Mouse (Mus musculus) limb, embryonic 14.5 days (tissue): ENCODE data around the gene Mrpl20. TPM values are rescaled to one million over a fixed set of nuclear protein-coding genes. Genes with fewer than 3 reads are reported as not detected.
A peak's percentile ranks its signal among the peaks of the same experiment; 100 is the strongest.

Source experiments
- ATAC-seq: fragments of 200-750 bp; cut with Nextera tagmentation; 2 replicates; pipeline ENCODE4 v1.8.0; 2017; ENCODE audit warnings: low read depth, moderate number of reproducible peaks, moderate TSS enrichment; ENCODE audit not compliant: low FRiP score
- DNase-seq: peaks from one replicate; pipeline ENCODE4 v3.0.0-alpha.2; 2015; ENCODE audit warnings: low spot score
- H3K27ac ChIP-seq: fragments of 300-500 bp; sonication (generic); replicated peaks from 2 replicates; pipeline ENCODE4 v1.5.1; 2014; ENCODE audit warnings: low read depth, mild to moderate bottlenecking, low read length, moderate library complexity, mixed read lengths
- H3K27me3 ChIP-seq: fragments of 300-500 bp; sonication (generic); 2 replicates; pipeline ENCODE4 v1.6.1; 2014; ENCODE audit warnings: low read length, mixed read lengths; ENCODE audit not compliant: control insufficient read depth, insufficient read depth
- H3K36me3 ChIP-seq: fragments of 300-500 bp; sonication (generic); 2 replicates; pipeline ENCODE4 v1.6.1; 2014; ENCODE audit warnings: mild to moderate bottlenecking, low read length, moderate library complexity, mixed read lengths; ENCODE audit not compliant: control insufficient read depth, insufficient read depth
- H3K4me1 ChIP-seq: fragments of 300-500 bp; sonication (generic); 2 replicates; pipeline ENCODE4 v1.6.1; 2014; ENCODE audit warnings: antibody characterized with exemption, low read length, mixed read lengths; ENCODE audit not compliant: control insufficient read depth, insufficient read depth
- H3K4me2 ChIP-seq: fragments of 300-500 bp; sonication (generic); replicated peaks from 2 replicates; pipeline ENCODE4 v1.6.1; 2014; ENCODE audit warnings: low read depth, mild to moderate bottlenecking, low read length, moderate library complexity; ENCODE audit not compliant: severe bottlenecking
- H3K4me3 ChIP-seq: fragments of 300-500 bp; sonication (generic); replicated peaks from 2 replicates; pipeline ENCODE4 v1.5.1; 2014; ENCODE audit warnings: low read length
- H3K9ac ChIP-seq: fragments of 300-500 bp; sonication (generic); 2 replicates; pipeline ENCODE4 v1.6.1; 2014; ENCODE audit warnings: mild to moderate bottlenecking, low read depth, low read length, moderate library complexity; ENCODE audit not compliant: severe bottlenecking
- H3K9me3 ChIP-seq: fragments of 300-500 bp; sonication (generic); 2 replicates; pipeline ENCODE4 v1.6.1; 2016; ENCODE audit warnings: low read length; ENCODE audit not compliant: control insufficient read depth
- POLR2A ChIP-seq: fragments of 200-500 bp; IDR thresholded peaks from 2 replicates; pipeline ENCODE4 v1.8.0; 2012; ENCODE audit warnings: inconsistent platforms, mild to moderate bottlenecking, moderate library complexity, borderline replicate concordance; ENCODE audit not compliant: insufficient read depth, insufficient read length; ENCODE audit errors: extremely low read depth
- WGBS: fragments of 180-500 bp; shearing (Covaris S2); extraction: QIAGEN DNeasy Blood & Tissue Kit; methylation state at CpG from one replicate; pipeline ENCODE4 v1.1.7; 2014; 5-methylcytosine and 5-hydroxymethylcytosine counted together
- microRNA-seq: library from miRNA; unstranded; fragments of <30 nt; microRNA quantifications from one replicate; pipeline ENCODE4, GENCODE M21; 2016
- polyA plus RNA-seq, 2 experiments: library from polyadenylated mRNA; depleted of rRNA in 1 of 2; stranded (reverse) in 1 of 2; unstranded in 1 of 2; fragments of >200 nt; fragmentation: Nextera tagmentation in 1 of 2; extraction: Ambion mirVana in 1 of 2; gene quantifications; 2 replicates each; pipeline versions ENCODE4 v1.2.1 to v1.2.3; 2012 to 2014

The Mrpl20 gene
- polyA plus RNA-seq, 2 experiments, result 97.5 to 215 TPM

DNA sequence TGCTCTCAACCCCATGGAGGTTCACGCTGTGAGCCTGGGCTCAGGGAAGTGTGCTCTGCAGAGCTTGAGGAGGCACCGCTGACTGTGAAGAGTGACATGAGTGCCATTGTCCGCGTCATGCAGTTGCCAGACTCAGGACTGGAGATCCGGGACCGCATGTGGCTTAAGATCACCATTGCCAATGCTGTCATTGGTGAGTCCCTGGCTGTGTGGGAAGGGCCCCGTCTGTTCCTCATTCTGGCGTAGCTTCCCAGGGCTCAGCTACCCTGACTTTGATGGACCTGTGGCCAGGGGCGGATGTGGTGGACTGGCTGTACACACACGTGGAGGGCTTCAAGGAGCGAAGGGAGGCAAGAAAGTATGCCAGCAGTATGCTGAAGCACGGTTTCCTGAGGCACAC lies 53.4 kb downstream of the Mrpl20 start:
- H3K27me3 ChIP-seq, result no peaks in the 10 kb centered on the region
- no peak overlapping the region for H3K27ac ChIP-seq
- H3K4me3 ChIP-seq, result no peak overlapping the region
- ATAC-seq, result no peak
- H3K4me2 ChIP-seq, result no peak overlapping the region
- no peak overlapping the region for H3K9ac ChIP-seq
- H3K4me1 ChIP-seq, result no peaks in the 10 kb centered on the region
- no peak for DNase-seq
- 93% methylated on average over 12 of the region's 12 CpGs for WGBS
- TF ChIP-seq POLR2A, result no peak
- no peaks in the 10 kb centered on the region for H3K9me3 ChIP-seq
- H3K36me3 ChIP-seq, result peaks cover 49% of the 10 kb centered on the region

DNA sequence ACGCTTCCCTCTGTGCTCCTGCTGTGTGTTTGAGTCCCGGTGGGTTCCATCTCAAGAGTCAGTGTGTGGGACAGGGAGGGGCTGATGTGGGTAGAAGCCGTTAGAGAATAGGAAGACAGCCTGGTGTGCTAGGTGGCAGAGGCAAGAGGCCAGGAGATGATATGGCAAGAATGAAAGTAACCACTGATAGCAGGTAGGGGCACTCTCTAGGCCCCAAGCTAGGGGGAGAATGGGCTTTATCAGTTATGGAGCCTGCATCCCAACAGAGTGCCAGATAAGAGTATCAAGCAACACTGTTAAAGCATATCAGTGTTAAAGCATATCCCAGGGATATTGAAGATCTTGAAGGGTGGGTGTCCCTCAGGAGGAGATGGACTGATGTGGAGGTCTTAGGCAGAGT lies 54.2 kb downstream of the Mrpl20 start:
- Histone ChIP-seq H3K27me3 (no peaks in the 10 kb centered on the region), H3K4me3 (no peak overlapping the region), H3K4me2 (no peak overlapping the region), H3K9me3 (no peaks in the 10 kb centered on the region), H3K27ac (no peak overlapping the region), H3K4me1 (no peaks in the 10 kb centered on the region), H3K36me3 (peaks cover 53% of the 10 kb centered on the region), H3K9ac (no peak overlapping the region)
- ATAC-seq, result no peak
- DNase-seq, result no peak
- no peak for TF ChIP-seq POLR2A
- 82% methylated on average over 3 of the region's 3 CpGs for whole genome bisulfite sequencing

- ATAC-seq, result peak; percentile 32; the same call in 1 of the 2 replicates
- Histone ChIP-seq H3K4me2 (no peak overlapping the region), H3K4me3 (no peak overlapping the region), H3K36me3 (peaks cover 47% of the 10 kb centered on the region), H3K9ac (no peak overlapping the region), H3K27me3 (no peaks in the 10 kb centered on the region), H3K9me3 (no peaks in the 10 kb centered on the region), H3K27ac (no peak overlapping the region), H3K4me1 (no peaks in the 10 kb centered on the region)
- DNase-seq, result peak; percentile 75
- WGBS, result 14% methylated on average over 13 of the region's 13 CpGs
- TF ChIP-seq POLR2A, result no peak
Observed at GRCm38 (mm10) chr4:155859318-155859717, 56.6 kb downstream of the Mrpl20 start.

Small RNAs within 50 kb of the gene (microRNA-seq; reads per million reads assigned to microRNA genes)
- gene Gm27743, result not detected

Other genes with a start within 250 kb of the Mrpl20 start
- gene Nadk, start 240.5 kb upstream of the Mrpl20 start, polyA plus RNA-seq (2012; rRNA removed), result 78.8 and 91.2 TPM in 2 replicates
- 87.9 and 97.1 TPM in 2 replicates for gene Nadk, start 240.5 kb upstream of the Mrpl20 start, polyA plus RNA-seq (2014; fragmentation: Nextera tagmentation; extraction: Ambion mirVana)
- 10.9 and 13.8 TPM in 2 replicates for gene Slc35e2, start 201.5 kb upstream of the Mrpl20 start, polyA plus RNA-seq (2012; rRNA removed)
- gene Slc35e2, start 201.5 kb upstream of the Mrpl20 start, polyA plus RNA-seq (2014; fragmentation: Nextera tagmentation; extraction: Ambion mirVana), result 8.5 and 10.8 TPM in 2 replicates
- gene Cdk11b, start 178.0 kb upstream of the Mrpl20 start, polyA plus RNA-seq (2012; rRNA removed), result 45.3 and 65.6 TPM in 2 replicates
- 53.9 and 60.1 TPM in 2 replicates for gene Cdk11b, start 178.0 kb upstream of the Mrpl20 start, polyA plus RNA-seq (2014; fragmentation: Nextera tagmentation; extraction: Ambion mirVana)
- not detected in 2 replicates for gene Gm10563, start 157.5 kb upstream of the Mrpl20 start, polyA plus RNA-seq (2012; rRNA removed)
- gene Gm10563, start 157.5 kb upstream of the Mrpl20 start, polyA plus RNA-seq (2014; fragmentation: Nextera tagmentation; extraction: Ambion mirVana), result not detected in 2 replicates
- gene Mmp23, start 149.5 kb upstream of the Mrpl20 start, polyA plus RNA-seq (2012; rRNA removed), result 34.7 and 42.7 TPM in 2 replicates
- gene Mmp23, start 149.5 kb upstream of the Mrpl20 start, polyA plus RNA-seq (2014; fragmentation: Nextera tagmentation; extraction: Ambion mirVana), result 17.3 and 19.8 TPM in 2 replicates
- gene Mib2, start 133.7 kb upstream of the Mrpl20 start, polyA plus RNA-seq (2012; rRNA removed), result 77.4 and 97.5 TPM in 2 replicates
- gene Mib2, start 133.7 kb upstream of the Mrpl20 start, polyA plus RNA-seq (2014; fragmentation: Nextera tagmentation; extraction: Ambion mirVana), result 29.5 and 32.1 TPM in 2 replicates
- gene Fndc10, start 108.5 kb upstream of the Mrpl20 start, polyA plus RNA-seq (2012; rRNA removed), result 31.0 and 46.5 TPM in 2 replicates
- gene Fndc10, start 108.5 kb upstream of the Mrpl20 start, polyA plus RNA-seq (2014; fragmentation: Nextera tagmentation; extraction: Ambion mirVana), result 8.1 and 9.4 TPM in 2 replicates
- 105 and 115 TPM in 2 replicates for gene Ssu72, start 98.1 kb upstream of the Mrpl20 start, polyA plus RNA-seq (2012; rRNA removed)
- gene Ssu72, start 98.1 kb upstream of the Mrpl20 start, polyA plus RNA-seq (2014; fragmentation: Nextera tagmentation; extraction: Ambion mirVana), result 131 and 135 TPM in 2 replicates
- 3.7 and 4.0 TPM in 2 replicates for gene Tmem240, start 68.1 kb upstream of the Mrpl20 start, polyA plus RNA-seq (2012; rRNA removed)
- gene Tmem240, start 68.1 kb upstream of the Mrpl20 start, polyA plus RNA-seq (2014; fragmentation: Nextera tagmentation; extraction: Ambion mirVana), result 0.88 and 1.1 TPM in 2 replicates
- gene Atad3a, start 41.8 kb upstream of the Mrpl20 start, polyA plus RNA-seq (2012; rRNA removed), result 117 and 135 TPM in 2 replicates
- 84.8 and 85.2 TPM in 2 replicates for gene Atad3a, start 41.8 kb upstream of the Mrpl20 start, polyA plus RNA-seq (2014; fragmentation: Nextera tagmentation; extraction: Ambion mirVana)
- 12.4 and 14.9 TPM in 2 replicates for gene Vwa1, start 28.2 kb upstream of the Mrpl20 start, polyA plus RNA-seq (2012; rRNA removed)
- gene Vwa1, start 28.2 kb upstream of the Mrpl20 start, polyA plus RNA-seq (2014; fragmentation: Nextera tagmentation; extraction: Ambion mirVana), result 11.9 and 13.9 TPM in 2 replicates
- gene Tmem88b, start 17.0 kb upstream of the Mrpl20 start, polyA plus RNA-seq (2012; rRNA removed), result 2.0 and 2.6 TPM in 2 replicates
- gene Tmem88b, start 17.0 kb upstream of the Mrpl20 start, polyA plus RNA-seq (2014; fragmentation: Nextera tagmentation; extraction: Ambion mirVana), result 0.48 and 0.67 TPM in 2 replicates
- 0.23 TPM in 1 of 2 replicates, not detected in the other for gene Ankrd65, start 12.4 kb upstream of the Mrpl20 start, polyA plus RNA-seq (2012; rRNA removed)
- gene Ankrd65, start 12.4 kb upstream of the Mrpl20 start, polyA plus RNA-seq (2014; fragmentation: Nextera tagmentation; extraction: Ambion mirVana), result not detected in 2 replicates
- 273 and 304 TPM in 2 replicates for gene Ccnl2, start 9.6 kb downstream of the Mrpl20 start, polyA plus RNA-seq (2012; rRNA removed)
- gene Ccnl2, start 9.6 kb downstream of the Mrpl20 start, polyA plus RNA-seq (2014; fragmentation: Nextera tagmentation; extraction: Ambion mirVana), result 190 and 199 TPM in 2 replicates
- 112 and 114 TPM in 2 replicates for gene Aurkaip1, start 28.4 kb downstream of the Mrpl20 start, polyA plus RNA-seq (2012; rRNA removed)
- gene Aurkaip1, start 28.4 kb downstream of the Mrpl20 start, polyA plus RNA-seq (2014; fragmentation: Nextera tagmentation; extraction: Ambion mirVana), result 126 and 129 TPM in 2 replicates
- 218 and 302 TPM in 2 replicates for gene Mxra8, start 36.8 kb downstream of the Mrpl20 start, polyA plus RNA-seq (2012; rRNA removed)
- gene Mxra8, start 36.8 kb downstream of the Mrpl20 start, polyA plus RNA-seq (2014; fragmentation: Nextera tagmentation; extraction: Ambion mirVana), result 109 and 120 TPM in 2 replicates
- 92.9 and 131 TPM in 2 replicates for gene Dvl1, start 44.5 kb downstream of the Mrpl20 start, polyA plus RNA-seq (2012; rRNA removed)
- 17.4 and 18.8 TPM in 2 replicates for gene Dvl1, start 44.5 kb downstream of the Mrpl20 start, polyA plus RNA-seq (2014; fragmentation: Nextera tagmentation; extraction: Ambion mirVana)
- 0.31 and 0.51 TPM in 2 replicates for gene Tas1r3, start 60.5 kb downstream of the Mrpl20 start, polyA plus RNA-seq (2012; rRNA removed)
- gene Tas1r3, start 60.5 kb downstream of the Mrpl20 start, polyA plus RNA-seq (2014; fragmentation: Nextera tagmentation; extraction: Ambion mirVana), result 0.32 and 0.37 TPM in 2 replicates
- 15.0 and 20.5 TPM in 2 replicates for gene Cptp, start 66.6 kb downstream of the Mrpl20 start, polyA plus RNA-seq (2012; rRNA removed)
- 16.3 and 19.2 TPM in 2 replicates for gene Cptp, start 66.6 kb downstream of the Mrpl20 start, polyA plus RNA-seq (2014; fragmentation: Nextera tagmentation; extraction: Ambion mirVana)
- 57.4 and 60.7 TPM in 2 replicates for gene Ints11, start 66.7 kb downstream of the Mrpl20 start, polyA plus RNA-seq (2012; rRNA removed)
- gene Ints11, start 66.7 kb downstream of the Mrpl20 start, polyA plus RNA-seq (2014; fragmentation: Nextera tagmentation; extraction: Ambion mirVana), result 63.7 and 75.4 TPM in 2 replicates
- 95.7 and 125 TPM in 2 replicates for gene Pusl1, start 88.9 kb downstream of the Mrpl20 start, polyA plus RNA-seq (2012; rRNA removed)
- gene Pusl1, start 88.9 kb downstream of the Mrpl20 start, polyA plus RNA-seq (2014; fragmentation: Nextera tagmentation; extraction: Ambion mirVana), result 54.9 and 57.2 TPM in 2 replicates
- 33.8 and 41.6 TPM in 2 replicates for gene Acap3, start 88.9 kb downstream of the Mrpl20 start, polyA plus RNA-seq (2012; rRNA removed)
- 19.8 and 22.6 TPM in 2 replicates for gene Acap3, start 88.9 kb downstream of the Mrpl20 start, polyA plus RNA-seq (2014; fragmentation: Nextera tagmentation; extraction: Ambion mirVana)
- 106 and 117 TPM in 2 replicates for gene Ube2j2, start 141.0 kb downstream of the Mrpl20 start, polyA plus RNA-seq (2012; rRNA removed)
- gene Ube2j2, start 141.0 kb downstream of the Mrpl20 start, polyA plus RNA-seq (2014; fragmentation: Nextera tagmentation; extraction: Ambion mirVana), result 122 and 126 TPM in 2 replicates
- gene C1qtnf12, start 159.4 kb downstream of the Mrpl20 start, polyA plus RNA-seq (2012; rRNA removed), result 37.0 and 44.3 TPM in 2 replicates
- 52.3 and 56.6 TPM in 2 replicates for gene C1qtnf12, start 159.4 kb downstream of the Mrpl20 start, polyA plus RNA-seq (2014; fragmentation: Nextera tagmentation; extraction: Ambion mirVana)
- 11.3 and 15.2 TPM in 2 replicates for gene B3galt6, start 189.8 kb downstream of the Mrpl20 start, polyA plus RNA-seq (2012; rRNA removed)
- 17.0 and 18.8 TPM in 2 replicates for gene B3galt6, start 189.8 kb downstream of the Mrpl20 start, polyA plus RNA-seq (2014; fragmentation: Nextera tagmentation; extraction: Ambion mirVana)
- 52.4 and 74.5 TPM in 2 replicates for gene Sdf4, start 190.0 kb downstream of the Mrpl20 start, polyA plus RNA-seq (2012; rRNA removed)
- gene Sdf4, start 190.0 kb downstream of the Mrpl20 start, polyA plus RNA-seq (2014; fragmentation: Nextera tagmentation; extraction: Ambion mirVana), result 171 TPM in 2 replicates
- gene Tnfrsf4, start 211.0 kb downstream of the Mrpl20 start, polyA plus RNA-seq (2012; rRNA removed), result 4.8 and 5.8 TPM in 2 replicates
- 0.58 and 0.65 TPM in 2 replicates for gene Tnfrsf4, start 211.0 kb downstream of the Mrpl20 start, polyA plus RNA-seq (2014; fragmentation: Nextera tagmentation; extraction: Ambion mirVana)
- gene Tnfrsf18, start 223.3 kb downstream of the Mrpl20 start, polyA plus RNA-seq (2012; rRNA removed), result 1.9 TPM in 2 replicates
- gene Tnfrsf18, start 223.3 kb downstream of the Mrpl20 start, polyA plus RNA-seq (2014; fragmentation: Nextera tagmentation; extraction: Ambion mirVana), result 3.7 and 4.7 TPM in 2 replicates